Mouse (Mus musculus) liver, adult 2 months (tissue): ENCODE data around the gene Adprhl2. TPM values are rescaled to one million over a fixed set of nuclear protein-coding genes. Genes with fewer than 3 reads are reported as not detected.
A peak's percentile ranks its signal among the peaks of the same experiment; 100 is the strongest.

ENCODE experiments used
- DNase-seq: peaks from one replicate; pipeline ENCODE4 v3.0.0-alpha.2; 2011; ENCODE audit warnings: low read depth, low spot score; ENCODE audit errors: extremely low read depth
- H3K27ac ChIP-seq: fragments of 200-500 bp; replicated peaks from 2 replicates; pipeline ENCODE4 v1.5.1; 2012; ENCODE audit warnings: low read depth, mild to moderate bottlenecking, control low read depth, inconsistent platforms, low read length; ENCODE audit not compliant: insufficient read depth
- H3K27me3 ChIP-seq: fragments of 200-500 bp; 2 replicates; pipeline ENCODE4 v1.6.1; 2012; ENCODE audit warnings: mild to moderate bottlenecking, moderate library complexity, low read length, inconsistent platforms; ENCODE audit not compliant: control insufficient read depth, insufficient read depth
- H3K36me3 ChIP-seq: fragments of 200-500 bp; 2 replicates; pipeline ENCODE4 v1.6.1; 2012; ENCODE audit warnings: low read length, inconsistent platforms; ENCODE audit not compliant: control insufficient read depth, insufficient read depth
- H3K4me1 ChIP-seq: fragments of 200-500 bp; 2 replicates; pipeline ENCODE4 v1.6.1; 2011; ENCODE audit warnings: low read length; ENCODE audit not compliant: control insufficient read depth, insufficient read depth
- H3K4me3 ChIP-seq: fragments of 200-500 bp; 2 replicates; pipeline ENCODE4 v1.5.1; 2011; ENCODE audit warnings: low read depth, mild to moderate bottlenecking, control low read depth, low read length, moderate library complexity; ENCODE audit not compliant: insufficient read depth
- H3K79me2 ChIP-seq: fragments of 200-500 bp; 2 replicates; pipeline ENCODE4 v1.6.1; 2012; ENCODE audit warnings: inconsistent platforms, mild to moderate bottlenecking, low read length, moderate library complexity; ENCODE audit not compliant: control insufficient read depth, insufficient read depth
- H3K9ac ChIP-seq: fragments of 200-500 bp; 2 replicates; pipeline ENCODE4 v1.6.1; 2012; ENCODE audit warnings: low read depth, mild to moderate bottlenecking, control low read depth, inconsistent platforms, low read length
- CTCF ChIP-seq: fragments of 200-500 bp; IDR thresholded peaks from 2 replicates; pipeline ENCODE4 v1.5.1; 2011; ENCODE audit warnings: low read depth, low read length, control low read depth
- POLR2A ChIP-seq: fragments of 200-500 bp; IDR thresholded peaks from 2 replicates; pipeline ENCODE4 v1.6.1; 2011; ENCODE audit warnings: low read length, control low read depth; ENCODE audit not compliant: insufficient read depth; ENCODE audit errors: extremely low read depth
- WGBS: fragments of 180-500 bp; shearing (Covaris S2); methylation state at CpG from one replicate; pipeline ENCODE4 v1.1.7; 2018; 5-methylcytosine and 5-hydroxymethylcytosine counted together
- polyA plus RNA-seq: library from polyadenylated mRNA; depleted of rRNA; stranded (reverse); fragments of >200 nt; gene quantifications from 2 replicates; pipeline ENCODE4 v1.2.3, GENCODE M21; 2012
- total RNA-seq: library from RNA; depleted of rRNA; stranded (reverse); fragments of >200 nt; gene quantifications from 2 replicates; pipeline ENCODE4 v1.2.3, GENCODE M21; 2014

Gene Adprhl2
- total and polyA plus RNA-seq, 2 experiments = 12.1 to 27.6 TPM

- Histone ChIP-seq H3K36me3 (peaks cover 4% of the 10 kb centered on the region; the same call in 1 of the 2 replicates), H3K9ac (no peak overlapping the region), H3K79me2 (peaks cover 8% of the 10 kb centered on the region), H3K4me3 (no peak overlapping the region), H3K27me3 (no peaks in the 10 kb centered on the region), H3K4me1 (peaks cover 6% of the 10 kb centered on the region), H3K27ac (no peak overlapping the region)
- TF ChIP-seq POLR2A = no peak
- no peak for TF ChIP-seq CTCF
- peak; percentile 19 for DNase-seq
- WGBS = 39% methylated on average over 6 of the region's 6 CpGs
Measured at GRCm38 (mm10) chr4:126319806-126320205, 1.7 kb downstream of the Adprhl2 start.

- peaks cover 8% of the 10 kb centered on the region for H3K79me2 ChIP-seq
- no peak overlapping the region for H3K27ac ChIP-seq
- no peak for TF ChIP-seq POLR2A
- no peak for TF ChIP-seq CTCF
- no peak for DNase-seq
- no peak overlapping the region for H3K9ac ChIP-seq
- H3K36me3 ChIP-seq = peaks cover 4% of the 10 kb centered on the region; the same call in 1 of the 2 replicates
- WGBS = 93% methylated on average over 13 of the region's 13 CpGs
- no peaks in the 10 kb centered on the region for H3K27me3 ChIP-seq
- peaks cover 6% of the 10 kb centered on the region for H3K4me1 ChIP-seq
- no peak overlapping the region for H3K4me3 ChIP-seq
Measured at GRCm38 (mm10) chr4:126316443-126317040, 5.0 kb downstream of the Adprhl2 start.

GRCm38 (mm10) chr4:126315931-126316330 lies 5.6 kb downstream of the Adprhl2 start:
- no peak overlapping the region for H3K27ac ChIP-seq
- WGBS = 46% methylated on average over 5 of the region's 5 CpGs
- H3K27me3 ChIP-seq = no peaks in the 10 kb centered on the region
- H3K4me3 ChIP-seq = no peak overlapping the region
- H3K9ac ChIP-seq = no peak overlapping the region
- H3K4me1 ChIP-seq = peaks cover 5% of the 10 kb centered on the region
- peaks cover 4% of the 10 kb centered on the region; the same call in 1 of the 2 replicates for H3K36me3 ChIP-seq
- H3K79me2 ChIP-seq = peaks cover 2% of the 10 kb centered on the region
- TF ChIP-seq POLR2A = no peak
- DNase-seq = peak; percentile 46

DNA sequence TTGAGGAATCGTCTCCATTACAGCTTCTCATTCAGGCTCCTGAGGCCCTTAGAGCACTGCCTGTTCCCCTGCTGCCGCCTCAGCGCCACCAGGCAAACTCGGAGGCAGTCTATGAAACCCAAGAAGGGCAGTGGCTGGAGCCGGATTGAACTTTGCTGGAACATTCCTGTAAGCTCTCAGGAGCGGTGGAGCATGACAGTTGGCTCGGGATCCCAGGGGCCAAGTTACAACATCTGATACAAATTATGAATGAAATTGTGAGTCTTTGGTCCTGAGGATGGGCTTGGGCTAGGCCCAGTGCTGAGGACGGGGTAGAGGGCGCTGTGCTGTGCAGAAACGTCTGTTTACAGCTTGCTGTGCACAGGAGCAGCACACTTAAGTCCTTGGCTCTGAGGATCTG lies 7.1 kb downstream of the Adprhl2 start:
- H3K27me3 ChIP-seq = no peaks in the 10 kb centered on the region
- DNase-seq = peak; percentile 31
- H3K36me3 ChIP-seq = peaks cover 4% of the 10 kb centered on the region; the same call in 1 of the 2 replicates
- H3K27ac ChIP-seq = no peak overlapping the region
- no peak overlapping the region for H3K9ac ChIP-seq
- H3K79me2 ChIP-seq = no peaks in the 10 kb centered on the region
- TF ChIP-seq POLR2A (no peak), CTCF (no peak)
- H3K4me3 ChIP-seq = no peak overlapping the region
- WGBS = 80% methylated on average over 10 of the region's 10 CpGs
- peaks cover 3% of the 10 kb centered on the region; the same call in 1 of the 2 replicates for H3K4me1 ChIP-seq

DNA sequence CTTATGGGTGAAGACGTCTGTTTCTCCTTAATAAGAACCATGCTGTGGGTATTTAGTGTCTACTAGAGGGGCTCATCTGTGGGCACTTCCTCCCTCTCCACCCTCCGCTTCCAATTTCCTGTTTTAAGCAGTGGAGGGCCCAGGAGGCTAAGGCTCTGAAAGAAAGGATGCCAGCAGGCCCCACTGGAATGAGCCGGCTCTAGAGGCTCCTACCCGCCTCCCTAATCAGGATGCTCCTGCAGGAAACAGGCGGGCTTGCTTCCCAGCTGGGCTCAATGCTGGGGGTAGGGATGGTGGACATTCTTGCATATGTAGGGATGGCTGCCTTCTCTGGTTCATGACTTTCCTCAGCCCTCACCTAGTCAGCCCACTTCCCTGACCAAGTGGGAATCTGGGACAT lies 8.3 kb downstream of the Adprhl2 start:
- Histone ChIP-seq H3K79me2 (no peaks in the 10 kb centered on the region), H3K4me1 (peaks cover 3% of the 10 kb centered on the region; the same call in 1 of the 2 replicates), H3K4me3 (no peak overlapping the region), H3K9ac (no peak overlapping the region), H3K36me3 (peaks cover 4% of the 10 kb centered on the region; the same call in 1 of the 2 replicates), H3K27me3 (no peaks in the 10 kb centered on the region), H3K27ac (no peak overlapping the region)
- no peak for DNase-seq
- TF ChIP-seq CTCF (no peak), POLR2A (no peak)
- 74% methylated on average over 5 of the region's 5 CpGs for WGBS

DNA sequence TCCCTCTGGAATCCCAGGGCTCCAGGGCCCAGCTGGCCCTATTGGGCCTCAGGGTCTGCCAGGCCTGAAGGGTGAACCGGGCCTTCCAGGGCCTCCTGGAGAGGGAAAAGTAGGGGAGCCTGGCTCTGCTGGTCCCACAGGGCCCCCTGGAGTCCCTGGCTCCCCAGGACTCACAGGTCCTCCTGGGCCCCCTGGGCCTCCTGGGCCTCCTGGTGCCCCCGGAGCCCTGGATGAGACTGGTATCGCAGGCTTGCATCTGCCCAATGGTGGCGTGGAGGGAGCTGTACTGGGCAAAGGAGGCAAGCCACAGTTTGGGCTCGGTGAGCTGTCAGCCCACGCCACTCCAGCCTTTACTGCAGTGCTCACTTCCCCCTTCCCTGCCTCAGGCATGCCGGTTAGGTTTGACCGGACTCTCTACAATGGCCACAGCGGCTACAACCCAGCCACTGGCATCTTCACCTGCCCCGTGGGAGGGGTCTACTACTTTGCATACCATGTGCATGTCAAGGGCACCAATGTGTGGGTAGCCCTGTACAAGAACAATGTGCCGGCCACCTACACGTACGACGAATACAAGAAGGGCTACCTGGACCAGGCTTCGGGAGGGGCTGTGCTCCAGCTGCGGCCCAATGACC lies 9.8 kb downstream of the Adprhl2 start:
- DNase-seq = no peak
- 96% methylated on average over 16 of the region's 16 CpGs for WGBS

More for the DNA sequence above, 9.8 kb downstream of the Adprhl2 start:
- no peaks in the 10 kb centered on the region for H3K79me2 ChIP-seq
- TF ChIP-seq CTCF (no peak), POLR2A (no peak)
- H3K27ac ChIP-seq = no peak overlapping the region
- H3K4me3 ChIP-seq = no peak overlapping the region
- no peaks in the 10 kb centered on the region for H3K27me3 ChIP-seq
- peaks cover 3% of the 10 kb centered on the region; the same call in 1 of the 2 replicates for H3K4me1 ChIP-seq
- H3K9ac ChIP-seq = no peak overlapping the region
- peaks cover under 1% of the 10 kb centered on the region; the same call in 1 of the 2 replicates for H3K36me3 ChIP-seq
